23 mouse cellular contexts compared by ENCODE assay signal in the genomic region with DNA sequence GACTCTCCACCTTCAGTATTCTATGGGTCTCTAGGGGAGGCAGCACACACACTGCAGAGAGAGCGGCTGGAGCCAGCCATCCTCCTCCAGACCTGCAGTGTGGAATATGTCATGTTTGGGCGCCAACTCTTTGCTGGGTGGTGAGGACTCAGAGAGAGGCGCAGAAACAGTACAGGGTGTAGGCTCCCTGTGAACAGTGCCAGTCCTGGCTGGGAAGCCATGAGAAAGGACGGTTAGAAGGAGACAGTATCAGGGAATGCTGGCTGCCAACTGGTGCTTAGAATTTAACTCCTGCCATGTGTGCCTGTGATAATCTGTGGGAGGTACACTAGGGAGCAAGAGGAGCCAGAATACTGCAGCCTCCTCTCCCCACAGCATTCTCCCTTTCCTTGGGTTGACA. TPM values are rescaled to one million over a fixed set of nuclear protein-coding genes. Genes with fewer than 3 reads are reported as not detected.
DNase-seq lines count a peak whose midpoint lies in the region; ATAC-seq lines count a peak whose summit lies in the region.
"Had no signal": no experiment of that assay in that cellular context is flagged by ENCODE, and none has a peak within 500 bp of the region (broad histone marks: within the 10 kb centered on the region; RNA-seq: fewer than 3 reads in every experiment).

No protein-coding gene starts in this region.

- no peak for DNase-seq in frontal cortex, postnatal 25 days (ENCODE audit: low spot score in 2 of 2)
- DNase-seq in layer of hippocampus, adult 18-20 months (ENCODE audit: low spot score in 2 of 2): peak; percentile 61 to 85
- DNase-seq in left cerebral cortex, adult 18-20 months (ENCODE audit: low spot score in 2 of 2): peak; percentile 46 to 64
- DNase-seq in right cerebral cortex, postnatal 10 days (ENCODE audit: low spot score in 2 of 2): peak; percentile 40 to 53
- DNase-seq in retina, embryonic 14.5 days (ENCODE audit: low spot score): no peak
- no peak for DNase-seq in urinary bladder, postnatal 14 days (ENCODE audit: low spot score)
- DNase-seq: cerebellum, adult 11-12 months; cerebellum, postnatal 25 days; liver, embryonic 13.5 days; retina, postnatal 1 day had no signal

- peaks cover 27% of the 10 kb centered on the region for H3K4me1 ChIP-seq in kidney, embryonic 15.5 days
- H3K4me1 ChIP-seq: liver, embryonic 13.5 days had no signal

- H3K27me3 ChIP-seq in kidney, embryonic 15.5 days: peaks cover 21% of the 10 kb centered on the region

- H3K9ac ChIP-seq in kidney, embryonic 15.5 days: no peak overlapping the region
- H3K9ac ChIP-seq: forebrain, embryonic 15.5 days; hindbrain, embryonic 14.5 days; limb, embryonic 12.5 days; liver, embryonic 13.5 days; lung, embryonic 15.5 days; midbrain, embryonic 12.5 days; neural tube, embryonic 13.5 days had no signal

- H3K36me3 ChIP-seq in kidney, embryonic 15.5 days: no peaks in the 10 kb centered on the region
- H3K36me3 ChIP-seq: forebrain, embryonic 15.5 days; limb, embryonic 12.5 days; liver, embryonic 13.5 days; lung, embryonic 15.5 days; midbrain, embryonic 12.5 days; neural tube, embryonic 13.5 days had no signal

- peak; percentile 96 for ATAC-seq in frontal cortex, adult (ENCODE audit: low TSS enrichment)
- no peak for ATAC-seq in kidney, embryonic 15.5 days (replicated peaks; ENCODE audit: low FRiP score)
- ATAC-seq: forebrain, embryonic 15.5 days; intestine, embryonic 16.5 days had no signal

- no peak overlapping the region for H3K4me2 ChIP-seq in kidney, embryonic 15.5 days
- H3K4me2 ChIP-seq: forebrain, embryonic 15.5 days; heart, embryonic 11.5 days; hindbrain, embryonic 14.5 days; limb, embryonic 12.5 days; liver, embryonic 13.5 days; lung, embryonic 15.5 days; midbrain, embryonic 12.5 days; neural tube, embryonic 13.5 days had no signal

- 77% methylated on average over 4 of the region's 4 CpGs for WGBS in kidney, embryonic 15.5 days

- H3K9me3 ChIP-seq in kidney, embryonic 15.5 days (replicated peaks): no peaks in the 10 kb centered on the region
- H3K9me3 ChIP-seq: forebrain, embryonic 15.5 days; limb, embryonic 12.5 days; liver, embryonic 13.5 days; lung, embryonic 15.5 days; midbrain, embryonic 12.5 days; neural tube, embryonic 13.5 days had no signal

- no peak overlapping the region for H3K4me3 ChIP-seq in kidney, embryonic 15.5 days (replicated peaks)
- H3K4me3 ChIP-seq: forebrain, embryonic 15.5 days; limb, embryonic 12.5 days; liver, embryonic 13.5 days; lung, embryonic 15.5 days; midbrain, embryonic 12.5 days; neural tube, embryonic 13.5 days had no signal

- H3K27ac ChIP-seq in kidney, embryonic 15.5 days: no peak overlapping the region
- H3K27ac ChIP-seq: forebrain, embryonic 15.5 days; hindbrain, embryonic 14.5 days; kidney, postnatal 0 days; limb, embryonic 12.5 days; liver, embryonic 13.5 days; lung, embryonic 15.5 days; midbrain, embryonic 12.5 days; neural tube, embryonic 13.5 days; stomach, postnatal 0 days had no signal

RNA-seq across cellular contexts. Expression of gene Asb18, which starts 40.5 kb away (rescaled TPM):
- total RNA-seq in layer of hippocampus, adult 18-20 months (2021): 1 to 10 TPM; 2.3 TPM
- total RNA-seq in left cerebral cortex, adult 18-20 months (2021): under 1 TPM; 0.84 to 0.98 TPM
- polyA plus RNA-seq in kidney, embryonic 15.5 days (2015; fragmentation: Nextera tagmentation; extraction: Ambion mirVana): 0.04 and 0.09 TPM in 2 replicates
- total RNA-seq: MEL had no signal
- polyA plus RNA-seq: intestine, embryonic 16.5 days; kidney, postnatal 0 days; liver, embryonic 13.5 days; stomach, postnatal 0 days had no signal

Comparison
In these comparisons a context has a peak if more than half of its experiments do, and no peak if none do; other contexts are left out.
1. DNase-seq: peak in layer of hippocampus, adult 18-20 months (2 of 2), left cerebral cortex, adult 18-20 months (2 of 2) and right cerebral cortex, postnatal 10 days (2 of 2); none in frontal cortex, postnatal 25 days (0 of 2), retina, embryonic 14.5 days (single experiment) and urinary bladder, postnatal 14 days (single experiment).